Mouse (Mus musculus): ENCODE measurements around the gene Slc16a10.

- no peak for TF ChIP-seq CTCF (conservative IDR thresholded peaks at IDR 0.05; ENCODE audit: low read length)
- no peak for TF ChIP-seq NANOG (IDR thresholded peaks at IDR 0.05; ENCODE audit: borderline replicate concordance, low read length)
Observed at GRCm38 (mm10) chr10:40163338-40163737, 21.3 kb upstream of the Slc16a10 start.
